Mouse (Mus musculus) embryonic facial prominence, embryonic 12.5 days (tissue): ENCODE measurements around the gene Prr5l. TPM values are rescaled to one million over a fixed set of nuclear protein-coding genes. Genes with fewer than 3 reads are reported as not detected.

Experiments
- ATAC-seq: fragments of 200-750 bp; cut with Nextera tagmentation; 2 replicates; pipeline ENCODE4 v1.8.0; 2017; ENCODE audit not compliant: insufficient number of reproducible peaks, insufficient read depth, low FRiP score, low TSS enrichment
- H3K27ac ChIP-seq: fragments of 300-500 bp; sonication (generic); 2 replicates; pipeline ENCODE4 v1.5.1; 2016; ENCODE audit warnings: mild to moderate bottlenecking
- H3K27me3 ChIP-seq: fragments of 300-500 bp; sonication (generic); 2 replicates; pipeline ENCODE4 v1.6.1; 2016; ENCODE audit warnings: mild to moderate bottlenecking, moderate library complexity
- H3K36me3 ChIP-seq: fragments of 300-500 bp; sonication (generic); 2 replicates; pipeline ENCODE4 v1.6.1; 2016; ENCODE audit warnings: mild to moderate bottlenecking
- H3K4me1 ChIP-seq: fragments of 300-500 bp; sonication (generic); 2 replicates; pipeline ENCODE4 v1.6.1; 2016
- H3K4me2 ChIP-seq: fragments of 300-500 bp; sonication (generic); replicated peaks from 2 replicates; pipeline ENCODE4 v1.6.1; 2016; ENCODE audit warnings: mild to moderate bottlenecking, moderate library complexity
- H3K4me3 ChIP-seq: fragments of 300-500 bp; sonication (generic); 2 replicates; pipeline ENCODE4 v1.5.1; 2016; ENCODE audit warnings: mild to moderate bottlenecking
- H3K9ac ChIP-seq: fragments of 300-500 bp; sonication (generic); 2 replicates; pipeline ENCODE4 v1.6.1; 2016; ENCODE audit warnings: mild to moderate bottlenecking, moderate library complexity
- H3K9me3 ChIP-seq: fragments of 300-500 bp; sonication (generic); 2 replicates; pipeline ENCODE4 v1.6.1; 2016; ENCODE audit warnings: mild to moderate bottlenecking, moderate library complexity
- WGBS: fragments of 180-500 bp; shearing (Covaris S2); methylation state at CpG from one replicate; pipeline ENCODE4 v1.1.7; 2016; 5-methylcytosine and 5-hydroxymethylcytosine counted together
- polyA plus RNA-seq: library from polyadenylated mRNA; unstranded; fragments of >200 nt; fragmentation: Nextera tagmentation; extraction: Ambion mirVana; gene quantifications from 2 replicates; pipeline ENCODE4 v1.2.1, GENCODE M21; 2016

Prr5l gene
- polyA plus RNA-seq, 1 experiment from 2014 or later, result 21.4 TPM

DNA sequence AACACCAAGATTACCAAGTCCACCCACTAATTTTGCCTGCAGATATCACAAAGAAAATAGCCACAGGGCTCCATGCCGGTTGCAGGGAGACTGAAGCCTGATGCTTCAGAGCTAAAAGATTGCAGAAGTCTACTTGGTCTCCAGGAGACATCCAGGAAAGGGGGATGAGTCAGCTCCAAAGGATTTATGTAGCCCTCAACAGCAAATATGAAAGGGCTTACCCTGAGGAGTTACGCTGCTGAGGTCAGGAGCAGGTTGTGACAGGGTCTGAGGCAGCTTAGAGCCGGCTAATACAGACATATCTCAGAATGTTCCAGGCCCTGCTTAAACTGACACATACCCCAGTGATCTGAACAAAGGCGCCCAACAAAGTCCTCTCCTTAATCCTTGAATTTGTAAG lies 90.7 kb downstream of the Prr5l start:
- Histone ChIP-seq H3K4me2 (no peak overlapping the region), H3K27ac (0 out of 2 replicates have a peak overlapping the region, but pooled peaks have one; percentile 17), H3K4me3 (no peak overlapping the region), H3K9ac (no peak overlapping the region), H3K27me3 (no peaks in the 10 kb centered on the region), H3K36me3 (no peaks in the 10 kb centered on the region), H3K4me1 (peaks cover 10% of the 10 kb centered on the region), H3K9me3 (no peaks in the 10 kb centered on the region)
- no peak for ATAC-seq
- WGBS, result 76% methylated on average over 4 of the region's 4 CpGs

DNA sequence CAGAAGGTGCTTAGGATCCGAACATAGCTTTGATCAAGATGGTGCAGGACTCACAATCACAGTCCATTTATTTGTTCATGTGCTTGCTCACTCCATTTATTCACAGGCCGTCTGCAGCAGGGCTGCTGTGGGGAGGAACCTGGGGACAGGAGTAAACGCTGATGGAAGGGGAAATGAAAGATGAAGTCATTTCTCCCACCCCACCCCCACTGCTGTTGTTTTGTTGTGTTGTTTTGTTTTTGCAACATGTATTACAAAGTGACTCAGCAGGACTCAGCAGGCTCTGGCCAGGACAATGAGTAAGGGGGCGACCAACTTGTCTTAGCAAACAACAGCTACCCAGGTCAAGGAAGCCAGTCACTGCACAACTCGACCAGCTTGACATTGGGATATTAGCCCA lies 99.6 kb downstream of the Prr5l start:
- ATAC-seq, result no peak
- Histone ChIP-seq H3K9ac (no peak overlapping the region), H3K4me3 (no peak overlapping the region), H3K4me1 (no peaks in the 10 kb centered on the region), H3K4me2 (no peak overlapping the region), H3K27ac (no peak overlapping the region), H3K9me3 (no peaks in the 10 kb centered on the region), H3K27me3 (no peaks in the 10 kb centered on the region), H3K36me3 (0 out of 2 replicates have a peak, but pooled peaks cover 4% of the 10 kb centered on the region)
- WGBS, result 56% methylated on average over 5 of the region's 5 CpGs

GRCm38 (mm10) chr2:101781357-101781777 lies 101.5 kb downstream of the Prr5l start:
- WGBS, result 76% methylated on average over 4 of the region's 4 CpGs
- no peaks in the 10 kb centered on the region for H3K27me3 ChIP-seq
- no peaks in the 10 kb centered on the region for H3K9me3 ChIP-seq
- no peak overlapping the region for H3K9ac ChIP-seq
- no peak overlapping the region for H3K4me2 ChIP-seq
- H3K36me3 ChIP-seq, result no peaks in the 10 kb centered on the region
- H3K4me1 ChIP-seq, result no peaks in the 10 kb centered on the region
- ATAC-seq, result no peak
- H3K27ac ChIP-seq, result no peak overlapping the region
- no peak overlapping the region for H3K4me3 ChIP-seq

GRCm38 (mm10) chr2:101778080-101778479 lies 104.7 kb downstream of the Prr5l start:
- no peaks in the 10 kb centered on the region for H3K36me3 ChIP-seq
- H3K4me1 ChIP-seq, result no peaks in the 10 kb centered on the region
- no peak overlapping the region for H3K27ac ChIP-seq
- no peaks in the 10 kb centered on the region for H3K9me3 ChIP-seq
- no peak overlapping the region for H3K9ac ChIP-seq
- ATAC-seq, result no peak
- H3K4me2 ChIP-seq, result no peak overlapping the region
- H3K4me3 ChIP-seq, result no peak overlapping the region
- H3K27me3 ChIP-seq, result no peaks in the 10 kb centered on the region
- 88% methylated on average over 6 of the region's 6 CpGs for WGBS

GRCm38 (mm10) chr2:101763503-101763902 lies 119.3 kb downstream of the Prr5l start:
- no peak overlapping the region for H3K27ac ChIP-seq
- H3K36me3 ChIP-seq, result no peaks in the 10 kb centered on the region
- no peak for ATAC-seq
- no peaks in the 10 kb centered on the region for H3K27me3 ChIP-seq
- H3K4me3 ChIP-seq, result no peak overlapping the region
- no peak overlapping the region for H3K4me2 ChIP-seq
- no peak overlapping the region for H3K9ac ChIP-seq
- H3K4me1 ChIP-seq, result no peaks in the 10 kb centered on the region
- 88% methylated on average over 5 of the region's 5 CpGs for WGBS
- no peaks in the 10 kb centered on the region for H3K9me3 ChIP-seq

DNA sequence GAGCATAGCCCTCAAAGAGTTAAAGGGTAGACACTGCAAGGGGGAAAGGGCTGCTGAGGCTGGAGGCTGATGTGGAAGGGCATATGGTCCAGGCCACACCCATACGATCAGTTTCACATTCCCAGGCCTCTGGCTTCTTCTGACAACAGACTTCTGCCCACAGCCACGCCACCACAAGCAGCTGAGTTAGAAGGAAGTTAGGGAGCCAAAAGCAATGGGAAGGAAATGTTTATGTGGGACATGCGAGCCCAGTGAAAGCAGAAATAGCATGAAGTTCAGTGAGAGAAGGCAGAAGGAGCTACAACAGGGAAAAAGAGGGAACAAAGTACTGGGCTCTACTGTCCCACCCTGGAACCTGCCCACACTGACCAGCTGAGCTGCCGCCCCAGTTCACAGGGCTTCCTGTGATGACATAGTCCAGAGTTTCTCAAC lies 119.9 kb downstream of the Prr5l start:
- 0 out of 2 replicates have a peak overlapping the region, but pooled peaks have one; percentile 1 for H3K27ac ChIP-seq
- no peak overlapping the region for H3K4me2 ChIP-seq
- 46% methylated on average over 4 of the region's 4 CpGs for WGBS
- H3K4me3 ChIP-seq, result no peak overlapping the region
- H3K9me3 ChIP-seq, result no peaks in the 10 kb centered on the region
- H3K9ac ChIP-seq, result no peak overlapping the region
- ATAC-seq, result no peak
- no peaks in the 10 kb centered on the region for H3K36me3 ChIP-seq
- H3K4me1 ChIP-seq, result no peaks in the 10 kb centered on the region
- no peaks in the 10 kb centered on the region for H3K27me3 ChIP-seq

DNA sequence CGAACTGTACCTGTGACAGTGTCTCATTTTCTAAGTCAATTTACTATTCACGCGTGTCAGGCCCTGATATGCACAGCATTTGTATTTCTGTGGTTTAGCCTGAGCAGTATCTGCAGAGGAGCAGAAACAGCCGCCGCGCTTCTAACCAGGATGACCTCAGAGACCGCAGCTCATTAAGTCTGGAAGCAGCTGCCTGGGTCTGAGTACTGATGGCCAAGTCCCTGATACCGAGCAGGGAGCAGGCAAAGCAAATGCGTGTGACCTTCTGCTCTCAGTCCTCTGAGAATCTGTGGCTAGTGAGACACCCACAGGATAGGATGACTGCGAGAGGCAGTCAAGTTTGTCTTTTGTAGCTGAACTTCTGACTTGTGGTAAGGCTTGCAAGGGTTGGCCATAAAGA lies 120.4 kb downstream of the Prr5l start:
- Histone ChIP-seq H3K9me3 (no peaks in the 10 kb centered on the region), H3K27ac (0 out of 2 replicates have a peak overlapping the region, but pooled peaks have one; percentile 1), H3K4me3 (no peak overlapping the region), H3K36me3 (no peaks in the 10 kb centered on the region), H3K4me1 (peaks cover 2% of the 10 kb centered on the region; the same call in 1 of the 2 replicates), H3K4me2 (no peak overlapping the region), H3K9ac (no peak overlapping the region), H3K27me3 (no peaks in the 10 kb centered on the region)
- WGBS, result 60% methylated on average over 10 of the region's 10 CpGs
- ATAC-seq, result no peak

GRCm38 (mm10) chr2:101761898-101762297 lies 120.9 kb downstream of the Prr5l start:
- no peaks in the 10 kb centered on the region for H3K36me3 ChIP-seq
- H3K9ac ChIP-seq, result no peak overlapping the region
- 68% methylated on average over 1 of the region's 1 CpGs for WGBS
- ATAC-seq, result no peak
- no peaks in the 10 kb centered on the region for H3K27me3 ChIP-seq
- no peak overlapping the region for H3K4me2 ChIP-seq
- H3K27ac ChIP-seq, result no peak overlapping the region
- H3K4me1 ChIP-seq, result peaks cover 7% of the 10 kb centered on the region; the same call in 1 of the 2 replicates
- no peak overlapping the region for H3K4me3 ChIP-seq
- H3K9me3 ChIP-seq, result no peaks in the 10 kb centered on the region

GRCm38 (mm10) chr2:101759523-101760277 lies 123.1 kb downstream of the Prr5l start:
- Histone ChIP-seq H3K9me3 (no peaks in the 10 kb centered on the region), H3K4me3 (no peak overlapping the region), H3K9ac (no peak overlapping the region), H3K27ac (peak overlapping the region; percentile 61; the same call in 1 of the 2 replicates), H3K4me2 (no peak overlapping the region), H3K36me3 (no peaks in the 10 kb centered on the region), H3K4me1 (peaks cover 25% of the 10 kb centered on the region), H3K27me3 (no peaks in the 10 kb centered on the region)
- 54% methylated on average over 9 of the region's 9 CpGs for WGBS
- no peak for ATAC-seq

- WGBS, result 89% methylated on average over 1 of the region's 1 CpGs
- ATAC-seq, result no peak
- Histone ChIP-seq H3K27ac (no peak overlapping the region), H3K4me3 (no peak overlapping the region), H3K9me3 (no peaks in the 10 kb centered on the region), H3K9ac (no peak overlapping the region), H3K4me1 (peaks cover 36% of the 10 kb centered on the region), H3K27me3 (no peaks in the 10 kb centered on the region), H3K36me3 (no peaks in the 10 kb centered on the region), H3K4me2 (no peak overlapping the region)
Measured at GRCm38 (mm10) chr2:101757806-101758205, 125.0 kb downstream of the Prr5l start.

DNA sequence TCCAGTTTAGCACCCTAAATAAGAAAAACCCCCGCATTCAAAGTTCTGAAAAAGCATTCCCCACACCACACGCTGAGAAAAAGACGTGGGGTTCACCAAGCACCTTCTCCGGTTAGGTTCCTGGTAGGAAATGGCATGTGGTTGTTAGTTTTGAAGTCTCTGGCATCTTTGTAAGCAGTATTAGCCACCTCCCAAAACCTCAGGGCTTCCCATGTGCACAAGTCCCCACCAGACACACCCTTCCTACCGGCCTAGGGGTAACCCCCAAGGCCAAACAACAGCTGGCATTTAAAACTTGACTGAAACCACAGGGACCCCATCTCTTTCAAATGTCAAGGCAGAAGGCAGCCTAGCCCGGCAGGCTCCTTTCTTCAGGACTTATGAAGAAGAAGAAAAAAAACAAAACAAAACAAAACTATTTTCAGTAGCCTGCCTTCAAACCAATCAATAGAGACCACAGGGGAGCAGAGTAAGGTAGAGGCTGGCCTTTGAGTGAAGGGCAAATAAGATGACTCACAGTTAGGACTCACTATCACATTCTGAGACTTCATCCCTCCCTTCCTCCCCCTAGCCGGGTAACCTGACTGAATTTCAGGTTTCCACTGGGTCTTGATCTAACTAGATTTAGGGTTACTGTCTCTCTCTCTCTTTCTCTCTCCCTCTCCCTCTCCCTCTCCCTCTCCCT lies 126.6 kb downstream of the Prr5l start:
- Histone ChIP-seq H3K9me3 (no peaks in the 10 kb centered on the region), H3K9ac (no peak overlapping the region), H3K36me3 (no peaks in the 10 kb centered on the region), H3K27ac (0 out of 2 replicates have a peak overlapping the region, but pooled peaks have one; percentile 84), H3K4me3 (no peak overlapping the region), H3K4me2 (no peak overlapping the region), H3K27me3 (no peaks in the 10 kb centered on the region), H3K4me1 (peaks cover 52% of the 10 kb centered on the region)
- whole genome bisulfite sequencing, result 28% methylated on average over 7 of the region's 7 CpGs
- ATAC-seq, result no peak
